Mouse (Mus musculus) ES-CJ7 (cell line): ENCODE results near the gene Ifnar2.

Experiments used
- DNase-seq: peaks from one replicate; pipeline ENCODE4 v3.0.0; 2011; ENCODE audit warnings: low read depth, low spot score

Gene Ifnar2

GRCm38 (mm10) chr16:91358555-91358954, 14.0 kb upstream of the Ifnar2 start:
- DNase-seq, result peak; percentile 74

- DNase-seq, result no peak
Observed at GRCm38 (mm10) chr16:91359531-91359930, 13.1 kb upstream of the Ifnar2 start.

GRCm38 (mm10) chr16:91360162-91360561, 12.4 kb upstream of the Ifnar2 start:
- DNase-seq, result no peak

GRCm38 (mm10) chr16:91362006-91362405, 10.6 kb upstream of the Ifnar2 start:
- DNase-seq, result no peak

- no peak for DNase-seq
Observed at GRCm38 (mm10) chr16:91362616-91363272, 9.8 kb upstream of the Ifnar2 start.

GRCm38 (mm10) chr16:91363483-91363882, 9.1 kb upstream of the Ifnar2 start:
- no peak for DNase-seq

GRCm38 (mm10) chr16:91366567-91366966, 6.0 kb upstream of the Ifnar2 start:
- no peak for DNase-seq

- DNase-seq, result no peak
Observed at GRCm38 (mm10) chr16:91367066-91367465, 5.5 kb upstream of the Ifnar2 start.

GRCm38 (mm10) chr16:91373473-91374252, 1.1 kb downstream of the Ifnar2 start:
- DNase-seq, result no peak

- DNase-seq, result no peak
Observed at GRCm38 (mm10) chr16:91374253-91374634, 1.7 kb downstream of the Ifnar2 start.

- DNase-seq, result no peak
Observed at GRCm38 (mm10) chr16:91376701-91377100, 4.1 kb downstream of the Ifnar2 start.

GRCm38 (mm10) chr16:91378431-91378986, 5.9 kb downstream of the Ifnar2 start:
- no peak for DNase-seq

GRCm38 (mm10) chr16:91378991-91379390, 6.4 kb downstream of the Ifnar2 start:
- peak; percentile 54 for DNase-seq

GRCm38 (mm10) chr16:91379412-91379811, 6.8 kb downstream of the Ifnar2 start:
- no peak for DNase-seq

GRCm38 (mm10) chr16:91380151-91380550, 7.6 kb downstream of the Ifnar2 start:
- no peak for DNase-seq

GRCm38 (mm10) chr16:91381606-91382005, 9.0 kb downstream of the Ifnar2 start:
- DNase-seq, result no peak

- DNase-seq, result no peak
Observed at GRCm38 (mm10) chr16:91382261-91382790, 9.7 kb downstream of the Ifnar2 start.

GRCm38 (mm10) chr16:91384221-91384620, 11.6 kb downstream of the Ifnar2 start:
- DNase-seq, result no peak

GRCm38 (mm10) chr16:91385621-91386020, 13.0 kb downstream of the Ifnar2 start:
- no peak for DNase-seq

GRCm38 (mm10) chr16:91386419-91387120, 14.0 kb downstream of the Ifnar2 start:
- no peak for DNase-seq

- DNase-seq, result no peak
Observed at GRCm38 (mm10) chr16:91387121-91387486, 14.5 kb downstream of the Ifnar2 start.

GRCm38 (mm10) chr16:91390100-91390499, 17.5 kb downstream of the Ifnar2 start:
- peak; percentile 82 for DNase-seq
